Mouse (Mus musculus): Measurements from ENCODE around the gene Hist1h1t. TPM values are rescaled to one million over a fixed set of nuclear protein-coding genes. Genes with fewer than 3 reads are reported as not detected.
"Not testable (repeated sequence)": the region's sequence is repeated elsewhere in the genome, so short reads cannot be mapped to it uniquely, and the experiment has no call there.

Gene Hist1h1t
- polyA plus RNA-seq (2012; rRNA removed): not detected in 2 replicates

- DNase-seq (ENCODE audit: extremely low spot score in 1 of 2, low spot score in 1 of 2): no peak
These were observed at the start of gene Hist1h1t for GRCm38 (mm10) chr13:23695514-23695913. Gene Hist1h1t (plus strand): TSS chr13:23695814.

GRCm38 (mm10) chr13:23659636-23660366 lies 35.8 kb upstream of the Hist1h1t start:
- no peak for DNase-seq (ENCODE audit: extremely low spot score in 1 of 2, low spot score in 1 of 2)

GRCm38 (mm10) chr13:23662536-23662935 lies 33.1 kb upstream of the Hist1h1t start:
- no peak for DNase-seq (ENCODE audit: extremely low spot score in 1 of 2, low spot score in 1 of 2)

GRCm38 (mm10) chr13:23681990-23682582 lies 13.5 kb upstream of the Hist1h1t start:
- DNase-seq (ENCODE audit: extremely low spot score in 1 of 2, low spot score in 1 of 2): no peak

- DNase-seq (ENCODE audit: extremely low spot score in 1 of 2, low spot score in 1 of 2): no peak
These were observed 13.0 kb upstream of the Hist1h1t start for GRCm38 (mm10) chr13:23682623-23682946.

- not testable (repeated sequence) for DNase-seq (ENCODE audit: extremely low spot score in 1 of 2, low spot score in 1 of 2)
These were observed 12.5 kb upstream of the Hist1h1t start for GRCm38 (mm10) chr13:23682947-23683754.

- peak; percentile 93 to 96 for DNase-seq (ENCODE audit: extremely low spot score in 1 of 2, low spot score in 1 of 2)
These were observed 11.8 kb upstream of the Hist1h1t start, which contains the start of the genes Hist1h2ac and Hist1h2bc for GRCm38 (mm10) chr13:23683755-23684281. Gene Hist1h2ac (minus strand): TSS chr13:23683948. Gene Hist1h2bc (plus strand): TSS chr13:23684199.

- DNase-seq (ENCODE audit: extremely low spot score in 1 of 2, low spot score in 1 of 2): peak in 1 of 2 experiments; percentile 66
These were observed 11.2 kb upstream of the Hist1h1t start for GRCm38 (mm10) chr13:23684295-23684945.

- no peak for DNase-seq (ENCODE audit: extremely low spot score in 1 of 2, low spot score in 1 of 2)
These were observed 10.3 kb upstream of the Hist1h1t start for GRCm38 (mm10) chr13:23685121-23685861.

GRCm38 (mm10) chr13:23685966-23686365 lies 9.6 kb upstream of the Hist1h1t start:
- peak in 1 of 2 experiments; percentile 32 for DNase-seq (ENCODE audit: extremely low spot score in 1 of 2, low spot score in 1 of 2)

GRCm38 (mm10) chr13:23687181-23687580 lies 8.4 kb upstream of the Hist1h1t start:
- no peak for DNase-seq (ENCODE audit: extremely low spot score in 1 of 2, low spot score in 1 of 2)

GRCm38 (mm10) chr13:23687907-23688306 lies 7.7 kb upstream of the Hist1h1t start:
- no peak for DNase-seq (ENCODE audit: extremely low spot score in 1 of 2, low spot score in 1 of 2)

- no peak for DNase-seq (ENCODE audit: extremely low spot score in 1 of 2, low spot score in 1 of 2)
These were observed 6.7 kb upstream of the Hist1h1t start for GRCm38 (mm10) chr13:23688956-23689355.

GRCm38 (mm10) chr13:23689459-23689858 lies 6.2 kb upstream of the Hist1h1t start:
- no peak for DNase-seq (ENCODE audit: extremely low spot score in 1 of 2, low spot score in 1 of 2)

- no peak for DNase-seq (ENCODE audit: extremely low spot score in 1 of 2, low spot score in 1 of 2)
These were observed 1.7 kb upstream of the Hist1h1t start for GRCm38 (mm10) chr13:23693856-23694440.

GRCm38 (mm10) chr13:23694956-23695355 lies 658 bp upstream of the Hist1h1t start:
- no peak for DNase-seq (ENCODE audit: extremely low spot score in 1 of 2, low spot score in 1 of 2)

- no peak for DNase-seq (ENCODE audit: extremely low spot score in 1 of 2, low spot score in 1 of 2)
These were observed 454 bp downstream of the Hist1h1t start for GRCm38 (mm10) chr13:23696061-23696474.

- DNase-seq (ENCODE audit: extremely low spot score in 1 of 2, low spot score in 1 of 2): peak in 1 of 2 experiments; percentile 78
These were observed 2.1 kb downstream of the Hist1h1t start for GRCm38 (mm10) chr13:23697491-23698299.

GRCm38 (mm10) chr13:23698300-23698693 lies 2.7 kb downstream of the Hist1h1t start, which contains the start of gene Hist1h4c:
Gene Hist1h4c (minus strand): TSS chr13:23698454.
- DNase-seq (ENCODE audit: extremely low spot score in 1 of 2, low spot score in 1 of 2): peak; percentile 98 to 100

All from frontal cortex, adult 2 months (tissue).